Mouse (Mus musculus): ENCODE data around the gene Prkg1. TPM values are rescaled to one million over a fixed set of nuclear protein-coding genes. Genes with fewer than 3 reads are reported as not detected.

The Prkg1 gene
- polyA plus RNA-seq (2012; ENCODE audit: insufficient read depth, insufficient read length, missing spikeins), result 0.15 TPM in 1 of 2 replicates, not detected in the other

DNA sequence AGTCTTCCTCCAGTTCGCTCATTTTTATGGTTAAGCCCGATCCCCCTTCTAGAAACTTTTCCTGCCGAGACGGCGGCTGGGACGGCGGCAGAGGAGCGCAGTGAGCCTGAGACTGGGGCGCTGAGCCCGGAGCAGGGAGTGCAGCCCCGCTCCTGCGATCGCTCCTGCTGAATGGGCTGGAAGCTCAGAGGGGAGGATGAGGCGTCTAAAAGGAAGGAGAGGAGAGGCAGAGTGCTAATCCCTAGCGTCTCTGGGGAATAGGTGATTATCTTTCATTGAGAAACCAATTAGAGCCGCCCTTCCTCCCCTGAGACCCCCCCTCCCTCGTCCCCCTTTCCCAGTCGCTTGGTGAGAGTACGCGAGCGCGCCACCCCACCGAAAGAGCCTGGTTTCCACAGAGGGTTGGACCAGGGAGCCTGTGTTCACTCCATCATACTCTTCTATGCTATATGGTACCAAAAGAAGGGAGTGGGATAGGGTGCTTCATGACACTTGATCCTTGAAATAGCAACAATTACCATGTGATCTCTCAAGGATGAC is at the start of gene Prkg1:
Gene Prkg1 (minus strand): TSS at position 233 of the 540 bp plus-strand sequence.
- Histone ChIP-seq H3K4me1 (ENCODE audit: control insufficient read depth, insufficient read depth, low read length) (peaks cover 8% of the 10 kb centered on the region), H3K4me3 (ENCODE audit: insufficient read depth, low read length) (peak within 1 kb of the TSS; percentile 62), H3K27ac (ENCODE audit: insufficient read depth, low read depth, low read length) (no peak within 1 kb of the TSS)
- no peak for TF ChIP-seq CTCF (IDR thresholded peaks at IDR 0.05; ENCODE audit: low read depth, low read length)
- no peak for TF ChIP-seq POLR2A (IDR thresholded peaks at IDR 0.05; ENCODE audit: borderline replicate concordance, low read depth, low read length)

DNA sequence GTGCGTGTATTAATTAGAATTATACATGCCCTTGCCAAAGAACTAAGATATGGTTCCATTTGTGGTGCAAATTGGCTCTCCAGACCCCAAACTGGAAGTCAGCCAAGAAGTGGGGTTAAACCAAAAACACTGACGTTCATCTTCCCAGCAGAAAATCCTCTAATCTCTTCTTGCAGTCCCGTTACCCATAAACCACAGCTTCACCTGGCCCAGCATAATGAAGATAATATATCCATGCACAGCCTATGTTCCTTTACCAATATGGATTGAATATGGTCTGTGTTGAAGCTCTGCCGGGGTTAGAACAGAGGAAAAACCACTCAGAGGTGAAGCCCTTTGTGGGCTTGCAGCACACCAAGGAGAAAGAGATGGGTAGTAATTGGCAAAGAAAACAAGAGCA is 48.3 kb upstream of the Prkg1 start:
- no peak overlapping the region for H3K4me3 ChIP-seq (ENCODE audit: insufficient read depth, low read length)
- H3K4me1 ChIP-seq (ENCODE audit: control insufficient read depth, insufficient read depth, low read length), result no peaks in the 10 kb centered on the region
- H3K27ac ChIP-seq (ENCODE audit: insufficient read depth, low read depth, low read length), result no peak overlapping the region
- no peak for TF ChIP-seq CTCF (IDR thresholded peaks at IDR 0.05; ENCODE audit: low read depth, low read length)
- no peak for TF ChIP-seq POLR2A (IDR thresholded peaks at IDR 0.05; ENCODE audit: borderline replicate concordance, low read depth, low read length)

GRCm38 (mm10) chr19:31811371-31811770 is 46.5 kb upstream of the Prkg1 start:
- no peak overlapping the region for H3K4me3 ChIP-seq (ENCODE audit: insufficient read depth, low read length)
- H3K4me1 ChIP-seq (ENCODE audit: control insufficient read depth, insufficient read depth, low read length), result no peaks in the 10 kb centered on the region
- TF ChIP-seq POLR2A (IDR thresholded peaks at IDR 0.05; ENCODE audit: borderline replicate concordance, low read depth, low read length), result no peak
- TF ChIP-seq CTCF (IDR thresholded peaks at IDR 0.05; ENCODE audit: low read depth, low read length), result no peak
- no peak overlapping the region for H3K27ac ChIP-seq (ENCODE audit: insufficient read depth, low read depth, low read length)

DNA sequence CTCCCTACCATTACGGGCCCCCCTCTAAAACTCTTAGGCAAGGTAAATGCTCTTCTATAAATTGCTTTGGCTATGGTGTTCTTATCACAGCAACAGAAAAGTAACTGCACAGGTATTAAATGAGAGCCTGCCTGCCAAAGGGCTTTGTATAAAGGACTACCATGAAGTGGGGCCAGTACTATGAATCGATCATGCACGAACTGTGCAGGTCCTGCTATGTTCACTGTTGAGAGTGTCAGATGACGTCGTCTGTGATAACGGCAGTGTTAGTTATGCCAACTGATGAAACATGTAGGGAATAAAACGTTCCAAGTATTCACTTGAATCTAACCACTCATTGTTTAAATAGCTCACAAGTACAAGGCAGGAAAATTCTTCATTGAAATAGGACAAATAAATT is 40.6 kb upstream of the Prkg1 start:
- H3K4me3 ChIP-seq (ENCODE audit: insufficient read depth, low read length), result no peak overlapping the region
- H3K4me1 ChIP-seq (ENCODE audit: control insufficient read depth, insufficient read depth, low read length), result no peaks in the 10 kb centered on the region
- TF ChIP-seq POLR2A (IDR thresholded peaks at IDR 0.05; ENCODE audit: borderline replicate concordance, low read depth, low read length), result no peak

GRCm38 (mm10) chr19:31795485-31796046 is 30.7 kb upstream of the Prkg1 start:
- Histone ChIP-seq H3K4me1 (ENCODE audit: control insufficient read depth, insufficient read depth, low read length) (no peaks in the 10 kb centered on the region), H3K4me3 (ENCODE audit: insufficient read depth, low read length) (no peak overlapping the region), H3K27ac (ENCODE audit: insufficient read depth, low read depth, low read length) (no peak overlapping the region)
- TF ChIP-seq POLR2A (IDR thresholded peaks at IDR 0.05; ENCODE audit: borderline replicate concordance, low read depth, low read length) (no peak), CTCF (IDR thresholded peaks at IDR 0.05; ENCODE audit: low read depth, low read length) (no peak)

More for the DNA sequence above, 40.6 kb upstream of the Prkg1 start:
- no peak overlapping the region for H3K27ac ChIP-seq (ENCODE audit: insufficient read depth, low read depth, low read length)

DNA sequence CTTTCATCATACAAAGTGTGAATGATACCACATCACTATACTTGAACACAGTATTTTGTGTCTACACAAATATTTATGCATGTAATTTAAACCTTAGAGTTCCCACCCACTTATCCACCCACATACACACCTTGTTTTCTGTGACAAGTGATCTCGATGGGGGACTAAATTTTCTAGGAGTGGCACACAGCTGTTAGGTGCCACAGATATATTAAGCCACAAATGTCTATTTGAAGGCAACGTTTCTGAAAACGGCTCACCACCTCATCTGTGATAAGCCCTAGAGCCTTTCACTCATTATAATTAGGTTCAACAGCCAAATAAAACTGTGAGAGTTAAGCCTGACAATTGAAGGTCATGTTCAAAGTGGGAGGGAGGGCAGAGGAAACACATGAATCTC is 26.9 kb upstream of the Prkg1 start:
- no peak for TF ChIP-seq POLR2A (IDR thresholded peaks at IDR 0.05; ENCODE audit: borderline replicate concordance, low read depth, low read length)
- no peak for TF ChIP-seq CTCF (IDR thresholded peaks at IDR 0.05; ENCODE audit: low read depth, low read length)
- no peak overlapping the region for H3K27ac ChIP-seq (ENCODE audit: insufficient read depth, low read depth, low read length)
- no peak overlapping the region for H3K4me3 ChIP-seq (ENCODE audit: insufficient read depth, low read length)
- H3K4me1 ChIP-seq (ENCODE audit: control insufficient read depth, insufficient read depth, low read length), result no peaks in the 10 kb centered on the region

- H3K4me1 ChIP-seq (ENCODE audit: control insufficient read depth, insufficient read depth, low read length), result no peaks in the 10 kb centered on the region
Observed at GRCm38 (mm10) chr19:31781521-31782018, 16.7 kb upstream of the Prkg1 start.

DNA sequence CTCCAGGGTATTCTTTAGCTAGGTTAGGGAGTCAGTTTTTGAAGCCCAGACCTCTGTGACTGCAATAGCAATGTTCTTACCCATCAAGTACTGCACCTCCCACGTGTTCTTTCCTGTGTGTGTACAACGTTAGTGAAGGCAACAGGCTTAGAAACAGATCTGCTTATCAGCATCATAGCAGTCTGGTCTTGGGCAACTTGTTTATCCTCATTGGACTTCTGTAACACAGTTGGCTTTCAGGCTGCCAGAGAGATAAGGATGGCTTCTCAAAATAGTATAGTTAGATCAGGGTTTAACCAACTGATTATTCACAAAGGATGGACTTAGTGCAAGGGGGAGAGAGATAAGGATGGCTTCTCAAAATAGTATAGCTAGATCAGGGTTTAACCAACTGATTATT is 16.2 kb upstream of the Prkg1 start:
- Histone ChIP-seq H3K27ac (ENCODE audit: insufficient read depth, low read depth, low read length) (no peak overlapping the region), H3K4me3 (ENCODE audit: insufficient read depth, low read length) (no peak overlapping the region), H3K4me1 (ENCODE audit: control insufficient read depth, insufficient read depth, low read length) (no peaks in the 10 kb centered on the region)
- no peak for TF ChIP-seq POLR2A (IDR thresholded peaks at IDR 0.05; ENCODE audit: borderline replicate concordance, low read depth, low read length)
- TF ChIP-seq CTCF (IDR thresholded peaks at IDR 0.05; ENCODE audit: low read depth, low read length), result no peak

More at GRCm38 (mm10) chr19:31781521-31782018, 16.7 kb upstream of the Prkg1 start:
- Histone ChIP-seq H3K4me3 (ENCODE audit: insufficient read depth, low read length) (no peak overlapping the region), H3K27ac (ENCODE audit: insufficient read depth, low read depth, low read length) (no peak overlapping the region)
- TF ChIP-seq CTCF (IDR thresholded peaks at IDR 0.05; ENCODE audit: low read depth, low read length) (no peak), POLR2A (IDR thresholded peaks at IDR 0.05; ENCODE audit: borderline replicate concordance, low read depth, low read length) (no peak)

GRCm38 (mm10) chr19:31780222-31780621 is 15.4 kb upstream of the Prkg1 start:
- H3K27ac ChIP-seq (ENCODE audit: insufficient read depth, low read depth, low read length), result no peak overlapping the region
- no peak overlapping the region for H3K4me3 ChIP-seq (ENCODE audit: insufficient read depth, low read length)
- H3K4me1 ChIP-seq (ENCODE audit: control insufficient read depth, insufficient read depth, low read length), result no peaks in the 10 kb centered on the region
- TF ChIP-seq POLR2A (IDR thresholded peaks at IDR 0.05; ENCODE audit: borderline replicate concordance, low read depth, low read length) (no peak), CTCF (IDR thresholded peaks at IDR 0.05; ENCODE audit: low read depth, low read length) (no peak)

DNA sequence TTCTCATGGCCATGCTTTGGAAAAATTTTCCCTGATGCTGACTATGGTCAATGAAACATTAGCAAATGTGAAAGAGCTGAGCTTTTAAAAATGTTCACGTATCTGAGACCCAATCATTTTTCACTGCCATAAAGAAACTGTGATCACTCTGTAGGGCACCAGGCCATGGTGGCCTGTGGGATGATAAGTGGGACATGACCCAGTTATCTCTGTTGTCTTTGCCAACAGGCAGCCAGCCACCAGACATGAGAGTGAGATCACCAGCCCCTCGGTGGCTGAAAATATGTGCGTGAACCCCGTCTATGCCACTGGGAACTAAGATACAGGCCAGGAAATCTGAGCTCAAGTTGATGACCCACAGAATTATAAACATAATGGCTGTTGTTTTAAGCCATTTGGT is 14.2 kb upstream of the Prkg1 start:
- TF ChIP-seq CTCF (IDR thresholded peaks at IDR 0.05; ENCODE audit: low read depth, low read length) (no peak), POLR2A (IDR thresholded peaks at IDR 0.05; ENCODE audit: borderline replicate concordance, low read depth, low read length) (no peak)
- no peak overlapping the region for H3K4me3 ChIP-seq (ENCODE audit: insufficient read depth, low read length)
- H3K4me1 ChIP-seq (ENCODE audit: control insufficient read depth, insufficient read depth, low read length), result no peaks in the 10 kb centered on the region
- H3K27ac ChIP-seq (ENCODE audit: insufficient read depth, low read depth, low read length), result no peak overlapping the region
